Mouse (Mus musculus): ENCODE data around the gene Ccdc42. TPM values are rescaled to one million over a fixed set of nuclear protein-coding genes. Genes with fewer than 3 reads are reported as not detected.

The Ccdc42 gene
- total and polyA plus RNA-seq, 3 experiments = not detected

GRCm38 (mm10) chr11:68566447-68567059 is 20.3 kb upstream of the Ccdc42 start (continued):
- TF ChIP-seq MAX (IDR thresholded peaks at IDR 0.05; ENCODE audit: low read length) = no peak
- TF ChIP-seq SIN3A (IDR thresholded peaks at IDR 0.05; ENCODE audit: low read length) = 0 out of 2 replicates have a peak, but pooled peaks have one; percentile 29
- TF ChIP-seq BHLHE40 (IDR thresholded peaks at IDR 0.05; ENCODE audit: borderline replicate concordance, low read depth, low read length) = peak; percentile 22; the same call in 1 of the 2 replicates
- TF ChIP-seq ELF1 (IDR thresholded peaks at IDR 0.05; ENCODE audit: low read depth, low read length) = 0 out of 2 replicates have a peak, but pooled peaks have one; percentile 27
- no peak for TF ChIP-seq CHD1 (IDR thresholded peaks at IDR 0.05; ENCODE audit: low read depth, low read length)

- no peaks in the 10 kb centered on the region for H3K36me3 ChIP-seq (ENCODE audit: control insufficient read depth in 1 of 2, insufficient read depth in 2 of 2, low read length in 2 of 2)
- H3K9me3 ChIP-seq (replicated peaks; ENCODE audit: insufficient read depth, low read length) = no peaks in the 10 kb centered on the region
- peaks cover 1 to 17% of the 10 kb centered on the region in 2 experiments; a peak in 3 of 4 replicates for H3K27me3 ChIP-seq (ENCODE audit: control insufficient read depth in 1 of 2, insufficient read depth in 2 of 2, low read length in 2 of 2)
- no peak overlapping the region for H3K9ac ChIP-seq (ENCODE audit: control insufficient read depth, low read depth, low read length, poor library complexity, severe bottlenecking)
- no peaks in the 10 kb centered on the region for H3K79me2 ChIP-seq (ENCODE audit: control insufficient read depth, insufficient read depth, low read length, poor library complexity)
- no peak for TF ChIP-seq MXI1 (IDR thresholded peaks at IDR 0.05; ENCODE audit: low read depth, low read length)
- no peak for TF ChIP-seq E2F4 (IDR thresholded peaks at IDR 0.05; ENCODE audit: borderline replicate concordance, low read depth, low read length)
- TF ChIP-seq SMC3 (IDR thresholded peaks at IDR 0.05; ENCODE audit: low read depth, low read length) = no peak
- TF ChIP-seq CHD1 (IDR thresholded peaks at IDR 0.05; ENCODE audit: low read depth, low read length) = no peak
- TF ChIP-seq GATA1 (IDR thresholded peaks at IDR 0.05; ENCODE audit: low read depth, low read length) = no peak
- TF ChIP-seq MYB (IDR thresholded peaks at IDR 0.05; ENCODE audit: low read depth, low read length) = no peak
- TF ChIP-seq SIN3A (IDR thresholded peaks at IDR 0.05; ENCODE audit: low read length) = no peak
- no peak for TF ChIP-seq RCOR1 (IDR thresholded peaks at IDR 0.05; ENCODE audit: low read depth, low read length)
- no peak for TF ChIP-seq KAT2A (conservative IDR thresholded peaks at IDR 0.05; ENCODE audit: low read depth, low read length)
- no peak for TF ChIP-seq MEF2A (IDR thresholded peaks at IDR 0.05; ENCODE audit: extremely low read depth, insufficient replicate concordance, low read depth, low read length, poor library complexity, severe bottlenecking)
- no peak for TF ChIP-seq ZC3H11A (IDR thresholded peaks at IDR 0.05; ENCODE audit: low read depth, low read length)
- TF ChIP-seq RAD21 (IDR thresholded peaks at IDR 0.05; ENCODE audit: low read depth, low read length) = no peak
- no peak for TF ChIP-seq MAFK (IDR thresholded peaks at IDR 0.05; ENCODE audit: borderline replicate concordance, low read depth, low read length)
- TF ChIP-seq POLR2AphosphoS2 (IDR thresholded peaks at IDR 0.05; ENCODE audit: low read length) = no peak
- no peak for TF ChIP-seq NELFE (IDR thresholded peaks at IDR 0.05; ENCODE audit: low read depth, low read length)
- TF ChIP-seq BHLHE40 (IDR thresholded peaks at IDR 0.05; ENCODE audit: borderline replicate concordance, low read depth, low read length) = no peak
- TF ChIP-seq EP300 (IDR thresholded peaks at IDR 0.05; ENCODE audit: low read depth in 1 of 2, low read length in 2 of 2) = no peak
- no peak for TF ChIP-seq GABPA (IDR thresholded peaks at IDR 0.05; ENCODE audit: low read depth, low read length)
- no peak for TF ChIP-seq MYC (IDR thresholded peaks at IDR 0.05; ENCODE audit: low read depth, low read length)
- no peak for DNase-seq (ENCODE audit: low read depth, low spot score)
- H3K27ac ChIP-seq (ENCODE audit: control insufficient read depth, low read depth, low read length) = no peak overlapping the region
- H3K4me3 ChIP-seq (ENCODE audit: control insufficient read depth in 1 of 2, insufficient read depth in 1 of 2, low read depth in 2 of 2, low read length in 2 of 2) = no peak overlapping the region
- H3K4me1 ChIP-seq (ENCODE audit: control insufficient read depth in 1 of 2, insufficient read depth in 2 of 2, low read length in 2 of 2) = no peaks in the 10 kb centered on the region
Measured at GRCm38 (mm10) chr11:68570861-68571260, 16.0 kb upstream of the Ccdc42 start.

All from MEL (cell line).